Mouse (Mus musculus): ENCODE measurements around the gene Itprid2. TPM values are rescaled to one million over a fixed set of nuclear protein-coding genes. Genes with fewer than 3 reads are reported as not detected.

Itprid2 gene
- polyA plus RNA-seq, 1 experiment from 2014 or later: 24.4 TPM

- no peak overlapping the region for H3K4me3 ChIP-seq (replicated peaks; ENCODE audit: low read depth, low read length)
- 83% methylated on average over 6 of the region's 6 CpGs for WGBS
- H3K9me3 ChIP-seq (replicated peaks; ENCODE audit: low read length): no peaks in the 10 kb centered on the region
- no peak overlapping the region for H3K4me2 ChIP-seq (ENCODE audit: low read length)
- no peak overlapping the region for H3K27ac ChIP-seq
- no peak for TF ChIP-seq CTCF (IDR thresholded peaks at IDR 0.05; ENCODE audit: low read depth)
- ATAC-seq (replicated peaks; ENCODE audit: low FRiP score, low read depth) (no peak), DNase-seq (ENCODE audit: low spot score) (no peak)
- 0 out of 2 replicates have a peak, but pooled peaks cover 4% of the 10 kb centered on the region for H3K4me1 ChIP-seq (replicated peaks; ENCODE audit: insufficient read depth, low read length)
- H3K36me3 ChIP-seq (ENCODE audit: insufficient read depth, low read length): peaks cover 21% of the 10 kb centered on the region; the same call in 1 of the 2 replicates
- H3K9ac ChIP-seq (ENCODE audit: low read depth, low read length): no peak overlapping the region
- H3K27me3 ChIP-seq (ENCODE audit: insufficient read depth, low read length): no peaks in the 10 kb centered on the region
Measured at GRCm38 (mm10) chr2:79653093-79653808, 18.1 kb downstream of the Itprid2 start.

GRCm38 (mm10) chr2:79653809-79654164 lies 18.6 kb downstream of the Itprid2 start:
- no peak for TF ChIP-seq CTCF (IDR thresholded peaks at IDR 0.05; ENCODE audit: low read depth)
- Histone ChIP-seq H3K4me3 (replicated peaks; ENCODE audit: low read depth, low read length) (no peak overlapping the region), H3K4me2 (ENCODE audit: low read length) (no peak overlapping the region), H3K27ac (no peak overlapping the region), H3K36me3 (ENCODE audit: insufficient read depth, low read length) (peaks cover 26% of the 10 kb centered on the region; the same call in 1 of the 2 replicates), H3K9ac (ENCODE audit: low read depth, low read length) (no peak overlapping the region), H3K9me3 (replicated peaks; ENCODE audit: low read length) (no peaks in the 10 kb centered on the region), H3K4me1 (replicated peaks; ENCODE audit: insufficient read depth, low read length) (0 out of 2 replicates have a peak, but pooled peaks cover 4% of the 10 kb centered on the region), H3K27me3 (ENCODE audit: insufficient read depth, low read length) (no peaks in the 10 kb centered on the region)
- 72% methylated on average over 2 of the region's 2 CpGs for WGBS
- no peak for DNase-seq (ENCODE audit: low spot score)
- ATAC-seq (replicated peaks; ENCODE audit: low FRiP score, low read depth): no peak

GRCm38 (mm10) chr2:79657062-79657461 lies 21.9 kb downstream of the Itprid2 start:
- ATAC-seq (replicated peaks; ENCODE audit: low FRiP score, low read depth): no peak
- no peak overlapping the region for H3K9ac ChIP-seq (ENCODE audit: low read depth, low read length)
- 80% methylated on average over 8 of the region's 8 CpGs for WGBS
- no peak overlapping the region for H3K4me2 ChIP-seq (ENCODE audit: low read length)
- no peaks in the 10 kb centered on the region for H3K27me3 ChIP-seq (ENCODE audit: insufficient read depth, low read length)
- H3K9me3 ChIP-seq (replicated peaks; ENCODE audit: low read length): no peaks in the 10 kb centered on the region
- H3K36me3 ChIP-seq (ENCODE audit: insufficient read depth, low read length): peaks cover 47% of the 10 kb centered on the region
- no peak for DNase-seq (ENCODE audit: low spot score)
- H3K4me3 ChIP-seq (replicated peaks; ENCODE audit: low read depth, low read length): no peak overlapping the region
- no peaks in the 10 kb centered on the region for H3K4me1 ChIP-seq (replicated peaks; ENCODE audit: insufficient read depth, low read length)
- no peak overlapping the region for H3K27ac ChIP-seq
- no peak for TF ChIP-seq CTCF (IDR thresholded peaks at IDR 0.05; ENCODE audit: low read depth)

- Histone ChIP-seq H3K27ac (peak overlapping the region; percentile 25; the same call in 1 of the 2 replicates), H3K4me3 (replicated peaks; ENCODE audit: low read depth, low read length) (no peak overlapping the region), H3K27me3 (ENCODE audit: insufficient read depth, low read length) (no peaks in the 10 kb centered on the region), H3K4me1 (replicated peaks; ENCODE audit: insufficient read depth, low read length) (peaks cover 3% of the 10 kb centered on the region; the same call in 1 of the 2 replicates), H3K4me2 (ENCODE audit: low read length) (no peak overlapping the region), H3K9me3 (replicated peaks; ENCODE audit: low read length) (no peaks in the 10 kb centered on the region), H3K9ac (ENCODE audit: low read depth, low read length) (no peak overlapping the region), H3K36me3 (ENCODE audit: insufficient read depth, low read length) (peaks cover 52% of the 10 kb centered on the region)
- 69% methylated on average over 12 of the region's 12 CpGs for WGBS
- peak; percentile 93 for ATAC-seq (replicated peaks; ENCODE audit: low FRiP score, low read depth)
- no peak for DNase-seq (ENCODE audit: low spot score)
- TF ChIP-seq CTCF (IDR thresholded peaks at IDR 0.05; ENCODE audit: low read depth): no peak
Measured at GRCm38 (mm10) chr2:79660417-79661185, 25.4 kb downstream of the Itprid2 start.

- Histone ChIP-seq H3K27me3 (ENCODE audit: insufficient read depth, low read length) (no peaks in the 10 kb centered on the region), H3K4me2 (ENCODE audit: low read length) (no peak overlapping the region), H3K27ac (no peak overlapping the region), H3K9me3 (replicated peaks; ENCODE audit: low read length) (no peaks in the 10 kb centered on the region), H3K36me3 (ENCODE audit: insufficient read depth, low read length) (peaks cover 52% of the 10 kb centered on the region), H3K4me1 (replicated peaks; ENCODE audit: insufficient read depth, low read length) (peaks cover 6% of the 10 kb centered on the region; the same call in 1 of the 2 replicates), H3K4me3 (replicated peaks; ENCODE audit: low read depth, low read length) (no peak overlapping the region), H3K9ac (ENCODE audit: low read depth, low read length) (no peak overlapping the region)
- ATAC-seq (replicated peaks; ENCODE audit: low FRiP score, low read depth) (no peak), DNase-seq (ENCODE audit: low spot score) (no peak)
- no peak for TF ChIP-seq CTCF (IDR thresholded peaks at IDR 0.05; ENCODE audit: low read depth)
- 40% methylated on average over 7 of the region's 7 CpGs for WGBS
Measured at GRCm38 (mm10) chr2:79661486-79662104, 26.4 kb downstream of the Itprid2 start.
